23 mouse cellular contexts compared by ENCODE assay signal in the genomic region with DNA sequence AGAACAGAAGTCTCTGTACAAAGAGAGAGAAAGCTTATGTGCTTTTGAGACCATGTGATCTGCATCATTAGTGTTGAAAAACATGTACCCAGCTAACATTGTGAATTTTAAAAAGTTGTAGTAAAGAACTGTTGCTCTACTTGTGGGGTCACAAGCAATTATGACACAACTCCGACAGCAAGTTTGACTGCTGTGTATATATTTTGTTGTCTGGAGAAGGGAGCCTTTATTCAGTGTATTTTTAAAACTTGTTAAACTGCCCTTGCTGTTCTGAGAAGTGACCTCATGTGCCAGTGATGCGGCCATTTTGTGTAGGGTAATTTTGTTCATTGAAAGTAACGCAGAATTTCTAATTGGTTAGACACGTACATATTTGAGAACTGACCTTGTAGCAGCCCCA.
DNase-seq lines count a peak whose midpoint lies in the region; ATAC-seq and TF ChIP-seq lines count a peak whose summit lies in the region.
"Had no signal": no experiment of that assay in that cellular context is flagged by ENCODE, and none has a peak within 500 bp of the region (broad histone marks: within the 10 kb centered on the region; RNA-seq: fewer than 3 reads in every experiment).

No protein-coding gene starts in this region.

- H3K27me3 ChIP-seq in heart, embryonic 10.5 days (ENCODE audit: insufficient read depth, poor library complexity, severe bottlenecking), result no peaks in the 10 kb centered on the region
- H3K27me3 ChIP-seq in heart, embryonic 12.5 days (replicated peaks), result no peaks in the 10 kb centered on the region
- H3K27me3 ChIP-seq in embryonic facial prominence, embryonic 10.5 days (replicated peaks; ENCODE audit: low read depth, poor library complexity, severe bottlenecking), result no peaks in the 10 kb centered on the region
- no peaks in the 10 kb centered on the region for H3K27me3 ChIP-seq in limb, embryonic 12.5 days
- H3K27me3 ChIP-seq: embryonic facial prominence, embryonic 12.5 days; forebrain, embryonic 13.5 days; liver, embryonic 12.5 days; lung, embryonic 15.5 days; neural tube, embryonic 12.5 days; Patski had no signal

- no peak overlapping the region for H3K9ac ChIP-seq in heart, embryonic 12.5 days
- no peak overlapping the region for H3K9ac ChIP-seq in limb, embryonic 12.5 days (replicated peaks)
- H3K9ac ChIP-seq: forebrain, embryonic 13.5 days; liver, embryonic 12.5 days; lung, embryonic 15.5 days had no signal

- peak overlapping the region; percentile 72 for H3K27ac ChIP-seq in heart, embryonic 10.5 days
- no peak overlapping the region for H3K27ac ChIP-seq in heart, embryonic 12.5 days (ENCODE audit: poor library complexity, severe bottlenecking)
- H3K27ac ChIP-seq in layer of hippocampus, adult 2 months, result peak overlapping the region; percentile 84
- 0 out of 2 replicates have a peak overlapping the region, but pooled peaks have one; percentile 20 for H3K27ac ChIP-seq in embryonic facial prominence, embryonic 10.5 days (replicated peaks)
- H3K27ac ChIP-seq in limb, embryonic 12.5 days, result peak overlapping the region; percentile 46; the same call in 1 of the 2 replicates
- H3K27ac ChIP-seq: forebrain, embryonic 13.5 days; kidney, postnatal 0 days; liver, embryonic 12.5 days; lung, embryonic 15.5 days had no signal

- no peak for DNase-seq in heart, embryonic 10.5 days (ENCODE audit: low spot score)
- DNase-seq in layer of hippocampus, adult 2 months (ENCODE audit: low spot score in 2 of 2), result no peak
- DNase-seq in layer of hippocampus, adult 8-10 months (ENCODE audit: low spot score in 2 of 2), result no peak
- DNase-seq in embryonic facial prominence, embryonic 10.5 days (ENCODE audit: low spot score), result no peak
- no peak for DNase-seq in retina, postnatal 1 day
- DNase-seq in ovary, postnatal 14 days (ENCODE audit: low spot score), result no peak
- DNase-seq: adrenal gland, postnatal 10 days; cerebellum, adult 9-10 months; kidney, adult 18-20 months; right cerebral cortex, postnatal 14 days; spleen, adult 18-20 months; thymus, postnatal 25 days had no signal

- no peaks in the 10 kb centered on the region for H3K36me3 ChIP-seq in heart, embryonic 10.5 days
- H3K36me3 ChIP-seq in heart, embryonic 12.5 days, result no peaks in the 10 kb centered on the region
- H3K36me3 ChIP-seq in embryonic facial prominence, embryonic 10.5 days (replicated peaks), result no peaks in the 10 kb centered on the region
- H3K36me3 ChIP-seq in limb, embryonic 12.5 days, result no peaks in the 10 kb centered on the region
- H3K36me3 ChIP-seq: embryonic facial prominence, embryonic 12.5 days; liver, embryonic 12.5 days; lung, embryonic 15.5 days; neural tube, embryonic 12.5 days had no signal

- 87% methylated on average over 4 of the region's 4 CpGs for WGBS in heart, embryonic 10.5 days
- 87% methylated on average over 4 of the region's 4 CpGs for WGBS in heart, embryonic 12.5 days
- WGBS in embryonic facial prominence, embryonic 10.5 days, result 86% methylated on average over 4 of the region's 4 CpGs
- WGBS in limb, embryonic 12.5 days, result 80% methylated on average over 4 of the region's 4 CpGs

- no peak overlapping the region for H3K4me2 ChIP-seq in heart, embryonic 12.5 days
- H3K4me2 ChIP-seq in limb, embryonic 12.5 days, result no peak overlapping the region
- H3K4me2 ChIP-seq: liver, embryonic 12.5 days had no signal

- TF ChIP-seq CTCF in layer of hippocampus, adult 2 months (conservative IDR thresholded peaks at IDR 0.05), result no peak

- no peak for ATAC-seq in heart, embryonic 12.5 days (ENCODE audit: insufficient number of reproducible peaks, low FRiP score)
- no peak for ATAC-seq in limb, embryonic 12.5 days (ENCODE audit: insufficient number of reproducible peaks, insufficient read depth, low FRiP score, low TSS enrichment, low read depth)
- ATAC-seq: CD4-positive, CD25-positive, alpha-beta regulatory T cell, adult 4 months; liver, embryonic 12.5 days; Patski had no signal

- peaks cover 34% of the 10 kb centered on the region for H3K4me1 ChIP-seq in heart, embryonic 10.5 days
- H3K4me1 ChIP-seq in heart, embryonic 12.5 days (replicated peaks), result peaks cover 29% of the 10 kb centered on the region
- H3K4me1 ChIP-seq in embryonic facial prominence, embryonic 10.5 days, result peaks cover 6% of the 10 kb centered on the region
- H3K4me1 ChIP-seq in limb, embryonic 12.5 days (replicated peaks), result peaks cover 16% of the 10 kb centered on the region

- H3K9me3 ChIP-seq in heart, embryonic 10.5 days, result no peaks in the 10 kb centered on the region
- no peaks in the 10 kb centered on the region for H3K9me3 ChIP-seq in heart, embryonic 12.5 days (replicated peaks)
- H3K9me3 ChIP-seq in embryonic facial prominence, embryonic 10.5 days, result no peaks in the 10 kb centered on the region
- H3K9me3 ChIP-seq in limb, embryonic 12.5 days, result no peaks in the 10 kb centered on the region
- H3K9me3 ChIP-seq: embryonic facial prominence, embryonic 12.5 days; forebrain, embryonic 13.5 days; liver, embryonic 12.5 days; lung, embryonic 15.5 days; neural tube, embryonic 12.5 days had no signal

- H3K4me3 ChIP-seq in heart, embryonic 10.5 days, result no peak overlapping the region
- no peak overlapping the region for H3K4me3 ChIP-seq in heart, embryonic 12.5 days
- no peak overlapping the region for H3K4me3 ChIP-seq in layer of hippocampus, adult 2 months
- no peak overlapping the region for H3K4me3 ChIP-seq in embryonic facial prominence, embryonic 10.5 days
- H3K4me3 ChIP-seq in limb, embryonic 12.5 days (replicated peaks), result no peak overlapping the region
- H3K4me3 ChIP-seq: erythroblast, embryonic 14.5 days; forebrain, embryonic 13.5 days; liver, embryonic 12.5 days; neural tube, embryonic 12.5 days had no signal
